Mouse (Mus musculus): ENCODE results near the gene Oxct2a. TPM values are rescaled to one million over a fixed set of nuclear protein-coding genes. Genes with fewer than 3 reads are reported as not detected.
A peak's percentile ranks its signal among the peaks of the same experiment; 100 is the strongest.

Gene Oxct2a
- polyA plus RNA-seq (2012; rRNA removed): not detected in 2 replicates

DNA sequence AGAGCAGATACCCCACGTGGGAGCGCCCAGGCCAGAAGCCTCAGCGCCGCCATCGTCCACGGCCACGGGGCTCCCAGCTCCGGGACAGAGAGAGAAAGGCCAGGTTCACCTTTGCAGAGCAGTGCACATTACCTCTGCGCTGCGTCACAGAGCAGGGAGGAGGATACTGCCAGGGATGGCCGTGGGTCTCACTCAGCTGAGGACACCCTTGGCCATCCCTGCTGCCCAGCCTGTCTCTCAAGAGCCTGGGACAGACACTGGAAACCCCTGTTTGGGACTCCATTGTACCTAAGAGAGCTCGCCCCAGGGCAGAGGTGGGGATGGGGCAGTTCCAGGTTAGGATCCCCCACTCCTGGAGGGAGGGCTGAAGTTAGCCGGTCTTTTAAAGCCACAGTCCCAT is at the start of gene Oxct2a:
TSS of gene Oxct2a (minus strand) at position 101 of the 400 bp plus-strand sequence.
- H3K27me3 ChIP-seq (ENCODE audit: control insufficient read depth, insufficient read depth, low read length): no peaks in the 10 kb centered on the region; the same call in 1 of the 2 replicates
- no peak within 1 kb of the TSS for H3K4me3 ChIP-seq (replicated peaks; ENCODE audit: insufficient read depth, low read depth, low read length)
- 21% methylated on average over 13 of the region's 13 CpGs for WGBS
- no peak for DNase-seq
- TF ChIP-seq POLR2A (IDR thresholded peaks at IDR 0.05; ENCODE audit: borderline replicate concordance, insufficient read depth, low read length) (no peak), CTCF (IDR thresholded peaks at IDR 0.05; ENCODE audit: borderline replicate concordance, insufficient read depth, low read depth, low read length) (no peak)
- no peaks in the 10 kb centered on the region; the same call in 1 of the 2 replicates for H3K4me1 ChIP-seq (ENCODE audit: control insufficient read depth, insufficient read depth, low read length)
- no peak within 1 kb of the TSS for H3K27ac ChIP-seq (ENCODE audit: insufficient read depth, low read length)

DNA sequence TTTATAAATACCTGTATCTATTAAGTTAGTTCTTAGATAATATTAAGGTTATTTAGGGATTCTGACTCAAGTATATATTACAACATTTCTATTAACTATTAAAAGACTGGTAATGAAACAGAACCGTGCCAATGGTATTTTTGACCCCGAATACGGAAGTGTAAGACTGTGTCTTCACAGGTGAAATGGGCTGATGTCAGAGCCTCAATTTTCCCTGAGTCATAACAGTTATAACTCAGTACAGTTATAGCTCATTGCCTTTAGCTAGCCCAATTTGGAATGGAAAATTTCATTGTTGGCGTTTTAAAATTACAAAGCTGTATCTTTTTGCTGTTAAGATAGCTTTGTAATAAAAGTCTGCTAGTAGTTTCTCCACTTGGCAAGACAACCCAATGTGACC is 40.1 kb upstream of the Oxct2a start:
- WGBS: 96% methylated on average over 4 of the region's 4 CpGs
- DNase-seq: no peak
- H3K4me1 ChIP-seq (ENCODE audit: control insufficient read depth, insufficient read depth, low read length): no peaks in the 10 kb centered on the region
- no peak overlapping the region for H3K27ac ChIP-seq (ENCODE audit: insufficient read depth, low read length)
- TF ChIP-seq POLR2A (IDR thresholded peaks at IDR 0.05; ENCODE audit: borderline replicate concordance, insufficient read depth, low read length) (no peak), CTCF (IDR thresholded peaks at IDR 0.05; ENCODE audit: borderline replicate concordance, insufficient read depth, low read depth, low read length) (no peak)
- no peaks in the 10 kb centered on the region for H3K27me3 ChIP-seq (ENCODE audit: control insufficient read depth, insufficient read depth, low read length)
- no peak overlapping the region for H3K4me3 ChIP-seq (replicated peaks; ENCODE audit: insufficient read depth, low read depth, low read length)

- Histone ChIP-seq H3K27me3 (ENCODE audit: control insufficient read depth, insufficient read depth, low read length) (no peaks in the 10 kb centered on the region), H3K27ac (ENCODE audit: insufficient read depth, low read length) (no peak overlapping the region), H3K4me1 (ENCODE audit: control insufficient read depth, insufficient read depth, low read length) (no peaks in the 10 kb centered on the region), H3K4me3 (replicated peaks; ENCODE audit: insufficient read depth, low read depth, low read length) (no peak overlapping the region)
- no peak for DNase-seq
- WGBS: 95% methylated on average over 12 of the region's 12 CpGs
- TF ChIP-seq POLR2A (IDR thresholded peaks at IDR 0.05; ENCODE audit: borderline replicate concordance, insufficient read depth, low read length) (no peak), CTCF (IDR thresholded peaks at IDR 0.05; ENCODE audit: borderline replicate concordance, insufficient read depth, low read depth, low read length) (no peak)
Observed at GRCm38 (mm10) chr4:123360771-123361170, 37.3 kb upstream of the Oxct2a start.

DNA sequence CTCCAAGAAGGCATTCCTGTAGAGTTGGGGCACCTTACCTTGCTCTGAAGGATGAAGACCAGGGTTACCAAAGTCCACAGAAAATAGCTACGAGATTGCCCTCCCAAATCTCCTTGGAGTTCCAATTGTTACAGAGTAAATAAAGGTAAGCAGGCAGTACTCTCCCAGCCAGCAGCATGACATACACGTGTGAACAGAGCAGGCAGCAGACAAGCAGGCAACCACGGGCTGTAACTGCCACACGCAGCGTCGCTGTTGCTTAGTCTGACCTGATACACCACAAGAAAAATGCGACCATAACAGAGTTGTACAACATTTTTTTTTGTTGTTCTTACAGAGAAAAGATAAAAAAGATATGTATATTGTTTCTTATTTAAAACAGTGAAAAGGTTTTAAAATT is 35.2 kb upstream of the Oxct2a start:
- Histone ChIP-seq H3K27ac (ENCODE audit: insufficient read depth, low read length) (no peak overlapping the region), H3K4me1 (ENCODE audit: control insufficient read depth, insufficient read depth, low read length) (no peaks in the 10 kb centered on the region), H3K27me3 (ENCODE audit: control insufficient read depth, insufficient read depth, low read length) (no peaks in the 10 kb centered on the region), H3K4me3 (replicated peaks; ENCODE audit: insufficient read depth, low read depth, low read length) (no peak overlapping the region)
- 94% methylated on average over 7 of the region's 7 CpGs for WGBS
- DNase-seq: no peak
- TF ChIP-seq CTCF (IDR thresholded peaks at IDR 0.05; ENCODE audit: borderline replicate concordance, insufficient read depth, low read depth, low read length) (no peak), POLR2A (IDR thresholded peaks at IDR 0.05; ENCODE audit: borderline replicate concordance, insufficient read depth, low read length) (no peak)

DNA sequence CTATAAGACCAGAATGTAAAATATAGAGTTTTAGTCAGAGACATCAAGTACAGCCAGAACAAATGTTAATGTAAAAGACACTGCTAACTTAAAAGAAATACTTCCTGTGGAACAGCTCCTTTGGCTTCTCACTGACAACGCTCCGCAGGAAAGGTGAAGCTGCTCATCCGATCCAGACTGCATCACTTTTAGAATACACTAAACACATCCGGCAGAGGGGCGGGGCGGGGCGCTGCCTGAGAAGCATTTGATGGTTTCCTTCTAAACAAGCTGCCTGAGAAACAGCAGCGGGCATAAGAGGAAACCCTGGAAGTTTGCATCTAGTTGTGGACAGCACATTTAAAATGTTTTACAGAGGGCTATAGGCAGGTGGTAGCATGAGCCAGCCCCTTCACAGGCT is 32.5 kb upstream of the Oxct2a start:
- H3K27me3 ChIP-seq (ENCODE audit: control insufficient read depth, insufficient read depth, low read length): no peaks in the 10 kb centered on the region
- no peak for TF ChIP-seq CTCF (IDR thresholded peaks at IDR 0.05; ENCODE audit: borderline replicate concordance, insufficient read depth, low read depth, low read length)
- no peak for TF ChIP-seq POLR2A (IDR thresholded peaks at IDR 0.05; ENCODE audit: borderline replicate concordance, insufficient read depth, low read length)

GRCm38 (mm10) chr4:123353271-123353877 is 29.9 kb upstream of the Oxct2a start:
- Histone ChIP-seq H3K27me3 (ENCODE audit: control insufficient read depth, insufficient read depth, low read length) (no peaks in the 10 kb centered on the region), H3K27ac (ENCODE audit: insufficient read depth, low read length) (no peak overlapping the region), H3K4me3 (replicated peaks; ENCODE audit: insufficient read depth, low read depth, low read length) (no peak overlapping the region), H3K4me1 (ENCODE audit: control insufficient read depth, insufficient read depth, low read length) (no peaks in the 10 kb centered on the region)
- no peak for DNase-seq
- no peak for TF ChIP-seq POLR2A (IDR thresholded peaks at IDR 0.05; ENCODE audit: borderline replicate concordance, insufficient read depth, low read length)
- WGBS: 84% methylated on average over 10 of the region's 10 CpGs

More for the DNA sequence above, 32.5 kb upstream of the Oxct2a start:
- Histone ChIP-seq H3K4me3 (replicated peaks; ENCODE audit: insufficient read depth, low read depth, low read length) (no peak overlapping the region), H3K27ac (ENCODE audit: insufficient read depth, low read length) (no peak overlapping the region), H3K4me1 (ENCODE audit: control insufficient read depth, insufficient read depth, low read length) (no peaks in the 10 kb centered on the region)
- 91% methylated on average over 8 of the region's 8 CpGs for WGBS
- no peak for DNase-seq

DNA sequence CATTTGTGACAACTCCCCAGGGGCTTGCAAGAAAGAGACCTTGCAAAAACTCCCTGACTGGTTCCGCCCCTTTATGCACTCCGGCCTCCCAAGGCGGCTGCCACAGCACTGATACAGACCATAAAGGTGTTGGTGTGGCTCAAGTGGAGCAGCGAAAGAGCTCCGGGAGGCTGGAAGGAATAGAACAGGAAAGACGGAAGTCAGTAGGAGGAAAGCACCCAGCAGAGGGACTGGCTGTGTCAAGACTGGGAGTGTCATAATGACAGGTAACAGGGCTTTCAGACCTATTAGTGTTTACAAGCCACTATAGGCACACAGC is 20.0 kb upstream of the Oxct2a start:
- TF ChIP-seq CTCF (IDR thresholded peaks at IDR 0.05; ENCODE audit: borderline replicate concordance, insufficient read depth, low read depth, low read length) (no peak), POLR2A (IDR thresholded peaks at IDR 0.05; ENCODE audit: borderline replicate concordance, insufficient read depth, low read length) (no peak)
- H3K27ac ChIP-seq (ENCODE audit: insufficient read depth, low read length): no peak overlapping the region
- H3K27me3 ChIP-seq (ENCODE audit: control insufficient read depth, insufficient read depth, low read length): no peaks in the 10 kb centered on the region; the same call in 1 of the 2 replicates
- H3K4me3 ChIP-seq (replicated peaks; ENCODE audit: insufficient read depth, low read depth, low read length): no peak overlapping the region
- 11% methylated on average over 6 of the region's 6 CpGs for WGBS
- DNase-seq: no peak
- H3K4me1 ChIP-seq (ENCODE audit: control insufficient read depth, insufficient read depth, low read length): no peaks in the 10 kb centered on the region

GRCm38 (mm10) chr4:123342642-123343470 is 19.4 kb upstream of the Oxct2a start, which contains the start of gene Bmp8a:
Bmp8a (minus strand) TSS chr4:123343252.
- no peak for TF ChIP-seq CTCF (IDR thresholded peaks at IDR 0.05; ENCODE audit: borderline replicate concordance, insufficient read depth, low read depth, low read length)
- TF ChIP-seq POLR2A (IDR thresholded peaks at IDR 0.05; ENCODE audit: borderline replicate concordance, insufficient read depth, low read length): no peak
- peak in 1 of 2 experiments; percentile 21 for DNase-seq
- WGBS: 1% methylated on average over 65 of the region's 65 CpGs
- Histone ChIP-seq H3K27me3 (ENCODE audit: control insufficient read depth, insufficient read depth, low read length) (no peaks in the 10 kb centered on the region; the same call in 1 of the 2 replicates), H3K4me3 (replicated peaks; ENCODE audit: insufficient read depth, low read depth, low read length) (no peak within 1 kb of the TSS), H3K4me1 (ENCODE audit: control insufficient read depth, insufficient read depth, low read length) (no peaks in the 10 kb centered on the region), H3K27ac (ENCODE audit: insufficient read depth, low read length) (no peak within 1 kb of the TSS)

Measured in cerebellum, adult 2 months (tissue).